Mouse (Mus musculus) liver, adult 2 months (tissue): ENCODE data around the gene Vill.

Source experiments
- CTCF ChIP-seq: fragments of 200-500 bp; IDR thresholded peaks from 2 replicates; pipeline ENCODE4 v1.5.1; 2011; ENCODE audit warnings: low read depth, low read length, control low read depth
- POLR2A ChIP-seq: fragments of 200-500 bp; IDR thresholded peaks from 2 replicates; pipeline ENCODE4 v1.6.1; 2011; ENCODE audit warnings: low read length, control low read depth; ENCODE audit not compliant: insufficient read depth; ENCODE audit errors: extremely low read depth

GRCm38 (mm10) chr9:119068266-119068665, 15.7 kb downstream of the Vill start:
- TF ChIP-seq CTCF (no peak), POLR2A (no peak)
